Mouse (Mus musculus): Measurements from ENCODE around the gene Larp4b. TPM values are rescaled to one million over a fixed set of nuclear protein-coding genes. Genes with fewer than 3 reads are reported as not detected.
"Not testable (repeated sequence)": the region's sequence is repeated elsewhere in the genome, so short reads cannot be mapped to it uniquely, and the experiment has no call there.

Larp4b gene
- polyA plus RNA-seq (2014; fragmentation: Nextera tagmentation; extraction: Ambion mirVana), result 36.9 and 37.7 TPM in 2 replicates

GRCm38 (mm10) chr13:9093316-9094155 lies at the start of gene Larp4b:
Larp4b (plus strand) TSS chr13:9093881.
- under 1% methylated on average over 66 of the region's 92 CpGs for WGBS
- H3K9ac ChIP-seq (ENCODE audit: low read length), result peak within 1 kb of the TSS; percentile 93
- H3K4me3 ChIP-seq (ENCODE audit: low read depth, low read length), result peak within 1 kb of the TSS; percentile 99
- peak within 1 kb of the TSS; percentile 62 for H3K27ac ChIP-seq (ENCODE audit: low read depth, low read length)
- DNase-seq (ENCODE audit: low spot score, missing footprints), result peak; percentile 99
- ATAC-seq (ENCODE audit: low FRiP score), result peak; percentile 100
- H3K36me3 ChIP-seq (ENCODE audit: control insufficient read depth, insufficient read depth, low read length), result no peaks in the 10 kb centered on the region
- H3K4me1 ChIP-seq (ENCODE audit: control insufficient read depth, insufficient read depth, low read length), result peaks cover 6% of the 10 kb centered on the region
- no peaks in the 10 kb centered on the region for H3K9me3 ChIP-seq (ENCODE audit: control insufficient read depth, low read length)
- peak within 1 kb of the TSS; percentile 67 for H3K4me2 ChIP-seq
- no peaks in the 10 kb centered on the region for H3K27me3 ChIP-seq (ENCODE audit: control insufficient read depth, insufficient read depth, low read length)

DNA sequence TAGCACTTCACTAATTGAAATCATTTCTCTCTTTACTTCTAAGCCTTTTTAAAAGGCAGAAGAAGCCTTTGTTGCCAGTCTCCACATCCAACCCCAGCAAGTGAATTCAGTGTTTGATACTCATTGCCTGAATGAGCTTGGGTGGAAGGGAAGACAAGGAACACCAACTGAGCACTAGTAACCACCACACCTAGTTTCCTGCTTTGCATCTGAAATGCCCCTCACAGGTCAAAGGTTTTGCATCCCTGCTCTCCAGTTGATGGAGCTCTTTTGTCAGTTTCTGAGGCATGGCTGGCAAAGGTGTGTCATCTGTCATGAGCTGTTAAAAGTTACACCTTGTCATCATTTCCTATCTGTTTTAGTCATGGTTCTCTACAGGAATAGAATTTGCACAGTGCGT lies 49.0 kb upstream of the Larp4b start:
- Histone ChIP-seq H3K27me3 (ENCODE audit: control insufficient read depth, insufficient read depth, low read length) (no peaks in the 10 kb centered on the region), H3K9me3 (ENCODE audit: control insufficient read depth, low read length) (no peaks in the 10 kb centered on the region), H3K4me3 (ENCODE audit: low read depth, low read length) (no peak overlapping the region), H3K36me3 (ENCODE audit: control insufficient read depth, insufficient read depth, low read length) (no peaks in the 10 kb centered on the region), H3K27ac (ENCODE audit: low read depth, low read length) (no peak overlapping the region), H3K9ac (ENCODE audit: low read length) (no peak overlapping the region), H3K4me1 (ENCODE audit: control insufficient read depth, insufficient read depth, low read length) (no peaks in the 10 kb centered on the region), H3K4me2 (no peak overlapping the region)
- no peak for DNase-seq (ENCODE audit: low spot score, missing footprints)
- no peak for ATAC-seq (ENCODE audit: low FRiP score)
- WGBS, result 94% methylated on average over 1 of the region's 1 CpGs

DNA sequence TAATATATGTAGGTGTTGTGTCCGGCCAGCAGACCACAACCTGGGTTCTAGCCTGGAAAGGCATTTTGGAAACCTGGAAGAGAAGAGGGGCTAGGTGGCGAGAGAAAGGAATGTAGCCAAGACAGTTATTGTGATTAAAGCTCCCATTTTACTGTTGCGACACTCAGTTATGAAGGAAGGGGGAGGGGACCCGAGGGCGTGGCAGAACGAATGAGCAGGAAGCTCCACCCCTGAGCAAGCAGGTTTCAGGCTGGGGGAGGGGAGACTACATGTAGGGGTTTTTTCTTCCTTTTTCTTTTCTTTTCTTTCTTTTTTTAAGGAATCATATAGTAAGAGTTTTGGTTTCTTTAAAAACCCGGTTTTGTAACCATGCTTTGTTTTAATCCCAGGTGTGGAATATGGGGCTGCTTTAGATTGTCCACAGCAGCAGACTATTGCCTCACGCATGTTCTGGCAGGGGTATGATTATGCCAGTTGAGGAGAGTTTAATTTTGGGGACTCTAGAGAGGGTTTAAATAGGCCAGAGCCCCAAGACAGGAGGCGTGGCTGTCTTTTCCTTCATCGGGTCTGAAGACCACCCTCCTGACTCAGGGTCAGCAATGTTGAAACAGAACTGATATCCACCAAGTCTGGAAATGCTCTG lies 41.5 kb upstream of the Larp4b start:
- not testable (repeated sequence) for H3K4me3 ChIP-seq (ENCODE audit: low read depth, low read length); ATAC-seq (ENCODE audit: low FRiP score)

GRCm38 (mm10) chr13:9057277-9057676 lies 36.4 kb upstream of the Larp4b start:
- WGBS, result 53% methylated on average over 1 of the region's 1 CpGs

More for the DNA sequence above, 41.5 kb upstream of the Larp4b start:
- WGBS, result 67% methylated on average over 10 of the region's 10 CpGs
- H3K36me3 ChIP-seq (ENCODE audit: control insufficient read depth, insufficient read depth, low read length); DNase-seq (ENCODE audit: low spot score, missing footprints); H3K27me3 ChIP-seq (ENCODE audit: control insufficient read depth, insufficient read depth, low read length); H3K9ac ChIP-seq (ENCODE audit: low read length); H3K27ac ChIP-seq (ENCODE audit: low read depth, low read length); H3K4me2 ChIP-seq; H3K9me3 ChIP-seq (ENCODE audit: control insufficient read depth, low read length); H3K4me1 ChIP-seq (ENCODE audit: control insufficient read depth, insufficient read depth, low read length): not testable (repeated sequence)

GRCm38 (mm10) chr13:9058706-9059105 lies 35.0 kb upstream of the Larp4b start:
- no peak overlapping the region for H3K27ac ChIP-seq (ENCODE audit: low read depth, low read length)
- no peaks in the 10 kb centered on the region for H3K9me3 ChIP-seq (ENCODE audit: control insufficient read depth, low read length)
- no peak overlapping the region for H3K4me2 ChIP-seq
- no peak overlapping the region for H3K4me3 ChIP-seq (ENCODE audit: low read depth, low read length)
- no peaks in the 10 kb centered on the region for H3K36me3 ChIP-seq (ENCODE audit: control insufficient read depth, insufficient read depth, low read length)
- DNase-seq (ENCODE audit: low spot score, missing footprints), result no peak
- ATAC-seq (ENCODE audit: low FRiP score), result no peak
- no peak overlapping the region for H3K9ac ChIP-seq (ENCODE audit: low read length)
- H3K27me3 ChIP-seq (ENCODE audit: control insufficient read depth, insufficient read depth, low read length), result no peaks in the 10 kb centered on the region
- H3K4me1 ChIP-seq (ENCODE audit: control insufficient read depth, insufficient read depth, low read length), result no peaks in the 10 kb centered on the region
- WGBS, result 94% methylated on average over 4 of the region's 4 CpGs

More at GRCm38 (mm10) chr13:9057277-9057676, 36.4 kb upstream of the Larp4b start:
- no peak overlapping the region for H3K9ac ChIP-seq (ENCODE audit: low read length)
- H3K27ac ChIP-seq (ENCODE audit: low read depth, low read length), result no peak overlapping the region
- H3K27me3 ChIP-seq (ENCODE audit: control insufficient read depth, insufficient read depth, low read length), result no peaks in the 10 kb centered on the region
- ATAC-seq (ENCODE audit: low FRiP score), result no peak
- no peak overlapping the region for H3K4me2 ChIP-seq
- H3K9me3 ChIP-seq (ENCODE audit: control insufficient read depth, low read length), result no peaks in the 10 kb centered on the region
- H3K4me3 ChIP-seq (ENCODE audit: low read depth, low read length), result no peak overlapping the region
- no peaks in the 10 kb centered on the region for H3K4me1 ChIP-seq (ENCODE audit: control insufficient read depth, insufficient read depth, low read length)
- no peak for DNase-seq (ENCODE audit: low spot score, missing footprints)
- H3K36me3 ChIP-seq (ENCODE audit: control insufficient read depth, insufficient read depth, low read length), result no peaks in the 10 kb centered on the region

GRCm38 (mm10) chr13:9061394-9061793 lies 32.3 kb upstream of the Larp4b start:
- Histone ChIP-seq H3K36me3 (ENCODE audit: control insufficient read depth, insufficient read depth, low read length) (no peaks in the 10 kb centered on the region), H3K9ac (ENCODE audit: low read length) (no peak overlapping the region), H3K27ac (ENCODE audit: low read depth, low read length) (no peak overlapping the region), H3K27me3 (ENCODE audit: control insufficient read depth, insufficient read depth, low read length) (no peaks in the 10 kb centered on the region), H3K4me2 (no peak overlapping the region), H3K4me1 (ENCODE audit: control insufficient read depth, insufficient read depth, low read length) (no peaks in the 10 kb centered on the region), H3K9me3 (ENCODE audit: control insufficient read depth, low read length) (no peaks in the 10 kb centered on the region), H3K4me3 (ENCODE audit: low read depth, low read length) (no peak overlapping the region)
- ATAC-seq (ENCODE audit: low FRiP score) (peak; percentile 72), DNase-seq (ENCODE audit: low spot score, missing footprints) (no peak)
- 74% methylated on average over 4 of the region's 4 CpGs for WGBS

DNA sequence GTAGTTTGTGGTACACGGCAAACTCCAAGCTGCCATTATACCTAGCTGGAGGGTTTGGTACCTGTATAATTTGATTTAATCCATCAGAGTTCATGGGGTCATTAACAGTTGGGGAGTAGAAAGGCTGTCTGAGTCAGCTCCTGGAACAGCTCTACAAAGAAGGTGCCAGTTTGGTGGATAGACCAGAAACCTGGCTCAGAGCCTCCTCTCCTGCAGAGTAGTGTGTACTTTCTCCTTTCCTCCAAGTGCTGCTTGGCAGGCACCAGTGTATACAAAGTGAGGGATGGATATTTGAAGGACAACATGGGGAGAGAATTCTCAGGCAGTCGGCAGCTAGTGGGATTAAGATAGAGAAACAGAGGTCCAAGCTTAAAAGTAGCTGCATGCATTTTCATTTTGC lies 29.5 kb upstream of the Larp4b start:
- ATAC-seq (ENCODE audit: low FRiP score) (no peak), DNase-seq (ENCODE audit: low spot score, missing footprints) (no peak)
- Histone ChIP-seq H3K4me3 (ENCODE audit: low read depth, low read length) (no peak overlapping the region), H3K36me3 (ENCODE audit: control insufficient read depth, insufficient read depth, low read length) (no peaks in the 10 kb centered on the region), H3K4me2 (no peak overlapping the region), H3K4me1 (ENCODE audit: control insufficient read depth, insufficient read depth, low read length) (no peaks in the 10 kb centered on the region), H3K9ac (ENCODE audit: low read length) (no peak overlapping the region), H3K27ac (ENCODE audit: low read depth, low read length) (no peak overlapping the region), H3K27me3 (ENCODE audit: control insufficient read depth, insufficient read depth, low read length) (no peaks in the 10 kb centered on the region), H3K9me3 (ENCODE audit: control insufficient read depth, low read length) (no peaks in the 10 kb centered on the region)
- WGBS, result 85% methylated on average over 2 of the region's 2 CpGs

DNA sequence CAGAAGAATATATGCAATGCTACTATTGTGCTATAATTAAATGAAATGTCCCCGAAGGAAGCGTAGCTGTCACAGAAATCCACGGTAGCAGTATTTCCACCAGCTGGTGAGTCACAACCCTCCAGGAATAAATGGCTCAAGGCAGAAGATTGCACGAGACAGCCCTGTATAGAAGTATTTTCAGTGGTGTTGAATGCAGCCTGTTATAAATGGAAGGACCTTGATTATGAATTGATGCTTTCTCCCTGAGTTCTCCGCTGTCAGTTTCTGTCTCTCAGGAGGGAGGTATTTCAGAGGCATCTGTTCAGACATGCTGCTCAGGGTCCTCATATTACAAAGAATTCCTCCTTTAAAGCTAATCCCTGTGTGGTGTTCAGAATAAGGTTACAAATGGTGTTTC lies 27.6 kb upstream of the Larp4b start:
- 73% methylated on average over 5 of the region's 5 CpGs for WGBS
- Histone ChIP-seq H3K27ac (ENCODE audit: low read depth, low read length) (no peak overlapping the region), H3K36me3 (ENCODE audit: control insufficient read depth, insufficient read depth, low read length) (no peaks in the 10 kb centered on the region), H3K9me3 (ENCODE audit: control insufficient read depth, low read length) (no peaks in the 10 kb centered on the region), H3K27me3 (ENCODE audit: control insufficient read depth, insufficient read depth, low read length) (no peaks in the 10 kb centered on the region), H3K4me1 (ENCODE audit: control insufficient read depth, insufficient read depth, low read length) (no peaks in the 10 kb centered on the region), H3K4me2 (no peak overlapping the region), H3K9ac (ENCODE audit: low read length) (no peak overlapping the region), H3K4me3 (ENCODE audit: low read depth, low read length) (no peak overlapping the region)
- ATAC-seq (ENCODE audit: low FRiP score), result no peak
- no peak for DNase-seq (ENCODE audit: low spot score, missing footprints)

GRCm38 (mm10) chr13:9071008-9071407 lies 22.7 kb upstream of the Larp4b start:
- 84% methylated on average over 9 of the region's 9 CpGs for WGBS
- H3K27ac ChIP-seq (ENCODE audit: low read depth, low read length), result no peak overlapping the region
- ATAC-seq (ENCODE audit: low FRiP score) (no peak), DNase-seq (ENCODE audit: low spot score, missing footprints) (no peak)
- no peaks in the 10 kb centered on the region for H3K27me3 ChIP-seq (ENCODE audit: control insufficient read depth, insufficient read depth, low read length)
- no peak overlapping the region for H3K9ac ChIP-seq (ENCODE audit: low read length)
- no peak overlapping the region for H3K4me3 ChIP-seq (ENCODE audit: low read depth, low read length)
- no peaks in the 10 kb centered on the region for H3K4me1 ChIP-seq (ENCODE audit: control insufficient read depth, insufficient read depth, low read length)
- no peaks in the 10 kb centered on the region for H3K9me3 ChIP-seq (ENCODE audit: control insufficient read depth, low read length)
- no peaks in the 10 kb centered on the region for H3K36me3 ChIP-seq (ENCODE audit: control insufficient read depth, insufficient read depth, low read length)
- H3K4me2 ChIP-seq, result no peak overlapping the region

Measured in midbrain, embryonic 11.5 days (tissue).